Mouse (Mus musculus): ENCODE data around the gene Defb20.

DNA sequence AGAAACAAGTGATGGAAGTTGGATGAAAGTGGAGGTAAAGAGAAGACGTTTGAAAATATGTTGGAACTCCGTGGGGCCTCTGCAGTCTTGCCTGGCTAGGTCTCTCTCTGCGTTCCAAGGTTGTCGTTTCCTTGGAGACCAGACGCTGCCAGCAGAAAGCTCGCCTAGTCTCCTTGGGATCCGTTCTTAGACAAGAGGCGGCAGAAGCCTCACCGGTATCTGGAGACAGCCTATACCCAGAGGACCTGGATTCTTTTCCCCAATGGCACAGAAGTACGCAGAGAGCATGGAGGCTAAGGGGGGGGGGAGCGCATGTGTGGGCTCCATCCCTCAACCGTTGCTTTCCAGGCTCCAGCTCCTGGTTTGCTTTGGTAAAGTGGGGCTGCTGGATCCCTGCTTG is 49.4 kb upstream of the Defb20 start:
- no peak for TF ChIP-seq CTCF (IDR thresholded peaks at IDR 0.05; ENCODE audit: low read depth)
- no peak for TF ChIP-seq EP300 (IDR thresholded peaks at IDR 0.05; ENCODE audit: low read depth)
